Mouse (Mus musculus) bone marrow, adult 2 months (tissue): ENCODE results near the gene Uap1.

Experiments
- CTCF ChIP-seq: fragments of 200-500 bp; IDR thresholded peaks from 2 replicates; pipeline ENCODE4 v1.5.1; 2011; ENCODE audit warnings: low read length, control low read depth; ENCODE audit not compliant: control insufficient read depth, insufficient read depth
- POLR2A ChIP-seq: fragments of 200-500 bp; IDR thresholded peaks from 2 replicates; pipeline ENCODE4 v1.6.1; 2011; ENCODE audit warnings: low read depth, mild to moderate bottlenecking, control low read depth, low read length, borderline replicate concordance; ENCODE audit not compliant: control insufficient read depth

GRCm38 (mm10) chr1:170167781-170168180 lies 7.0 kb downstream of the Uap1 start:
- no peak for TF ChIP-seq CTCF
- TF ChIP-seq POLR2A: no peak
